Mouse (Mus musculus) midbrain, postnatal 0 days (tissue): ENCODE measurements around the gene Ptbp2. TPM values are rescaled to one million over a fixed set of nuclear protein-coding genes. Genes with fewer than 3 reads are reported as not detected.

Experiments used
- ATAC-seq: fragments of 200-750 bp; cut with Nextera tagmentation; 2 replicates; pipeline ENCODE4 v1.8.0; 2017; ENCODE audit warnings: moderate number of reproducible peaks, mild to moderate bottlenecking, moderate TSS enrichment, moderate library complexity; ENCODE audit not compliant: low FRiP score
- DNase-seq: peaks from one replicate; pipeline ENCODE4 v3.0.0-alpha.2; 2015; ENCODE audit warnings: low spot score
- H3K27ac ChIP-seq: fragments of 300-500 bp; sonication (generic); 2 replicates; pipeline ENCODE4 v1.5.1; 2014; ENCODE audit warnings: low read depth, mild to moderate bottlenecking, low read length, mixed read lengths
- H3K27me3 ChIP-seq: fragments of 300-500 bp; sonication (generic); 2 replicates; pipeline ENCODE4 v1.6.1; 2014; ENCODE audit warnings: low read length, control low read depth, mixed read lengths; ENCODE audit not compliant: insufficient read depth
- H3K36me3 ChIP-seq: fragments of 300-500 bp; sonication (generic); 2 replicates; pipeline ENCODE4 v1.6.1; 2014; ENCODE audit warnings: low read length, control low read depth, mixed read lengths; ENCODE audit not compliant: insufficient read depth
- H3K4me1 ChIP-seq: fragments of 300-500 bp; sonication (generic); 2 replicates; pipeline ENCODE4 v1.6.1; 2014; ENCODE audit warnings: mild to moderate bottlenecking, control low read depth, antibody characterized with exemption, low read length, mixed read lengths; ENCODE audit not compliant: insufficient read depth
- H3K4me2 ChIP-seq: fragments of 300-500 bp; sonication (generic); 2 replicates; pipeline ENCODE4 v1.6.1; 2014; ENCODE audit warnings: low read depth, mild to moderate bottlenecking, low read length, mixed read lengths; ENCODE audit not compliant: poor library complexity, severe bottlenecking
- H3K4me3 ChIP-seq: fragments of 300-500 bp; sonication (generic); 2 replicates; pipeline ENCODE4 v1.5.1; 2014; ENCODE audit warnings: low read depth, mild to moderate bottlenecking, low read length, moderate library complexity
- H3K9ac ChIP-seq: fragments of 300-500 bp; sonication (generic); replicated peaks from 2 replicates; pipeline ENCODE4 v1.6.1; 2014; ENCODE audit warnings: mild to moderate bottlenecking, low read length, moderate library complexity, mixed read lengths; ENCODE audit not compliant: poor library complexity, severe bottlenecking
- H3K9me3 ChIP-seq: fragments of 300-500 bp; sonication (generic); 2 replicates; pipeline ENCODE4 v1.6.1; 2016; ENCODE audit warnings: low read length, control low read depth
- CTCF ChIP-seq: IDR thresholded peaks from 2 replicates; pipeline ENCODE4 v1.5.1; 2016; ENCODE audit warnings: antibody characterized with exemption, mild to moderate bottlenecking
- WGBS: fragments of 180-500 bp; shearing (Covaris S2); extraction: QIAGEN DNeasy Blood & Tissue Kit; methylation state at CpG from one replicate; pipeline ENCODE4 v1.1.7; 2014; 5-methylcytosine and 5-hydroxymethylcytosine counted together
- polyA plus RNA-seq: library from polyadenylated mRNA; unstranded; fragments of >200 nt; fragmentation: Nextera tagmentation; extraction: Ambion mirVana; gene quantifications from 2 replicates; pipeline ENCODE4 v1.2.1, GENCODE M21; 2015
- total RNA-seq: library from RNA; depleted of rRNA; stranded (reverse); fragments of >200 nt; gene quantifications from 2 replicates; pipeline ENCODE4 v1.2.3, GENCODE M21; 2014

The Ptbp2 gene
- total and polyA plus RNA-seq, 2 experiments from 2014 or later = 180 to 236 TPM

DNA sequence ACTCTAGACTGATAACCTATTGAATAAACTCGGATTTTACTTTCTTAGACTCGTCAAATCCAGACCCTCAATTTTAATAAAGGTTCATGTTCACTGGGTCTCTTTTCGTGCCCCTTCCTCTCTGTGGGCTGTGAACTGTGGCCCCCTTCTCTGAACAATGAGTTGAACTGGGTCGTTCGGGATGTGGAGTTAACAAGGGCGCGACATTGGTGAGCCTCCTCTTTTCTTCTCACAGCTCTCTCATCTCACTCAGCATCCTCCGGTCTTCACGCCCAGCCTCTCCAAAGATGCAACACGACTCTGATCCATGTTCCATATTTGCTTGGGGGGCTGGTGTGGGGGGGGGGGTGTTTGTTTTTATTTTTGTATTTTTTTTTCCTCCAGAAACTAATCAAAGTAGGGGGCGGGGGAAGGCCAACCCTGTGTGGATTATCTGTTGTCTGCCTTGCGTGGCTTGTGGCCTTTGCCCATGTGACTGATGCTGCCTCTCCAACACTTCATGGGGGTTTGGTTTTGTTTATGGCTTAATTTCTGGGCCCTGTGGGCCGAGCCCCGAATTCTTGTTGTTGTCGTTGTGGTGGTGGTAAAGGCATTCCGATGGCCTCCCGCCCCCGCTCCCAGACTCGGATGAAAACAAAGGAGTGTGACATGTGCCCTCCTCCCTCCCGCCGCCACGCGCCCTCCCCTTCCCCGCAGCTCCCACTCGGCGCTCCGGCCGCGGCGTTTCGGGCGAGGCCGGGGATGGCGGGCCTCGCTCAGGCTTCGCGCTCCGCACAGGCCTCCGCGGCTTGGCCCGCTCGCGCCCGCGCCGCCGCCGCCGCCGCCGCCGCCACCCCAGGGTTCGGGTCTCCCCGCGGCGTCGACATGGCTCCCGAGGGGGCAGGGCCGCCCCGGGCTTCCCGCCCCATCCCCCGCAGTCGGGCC is 2.0 kb downstream of the Ptbp2 start:
- DNase-seq = peak; percentile 58
- H3K4me2 ChIP-seq = peak overlapping the region; percentile 63
- no peaks in the 10 kb centered on the region for H3K36me3 ChIP-seq
- H3K27me3 ChIP-seq = no peaks in the 10 kb centered on the region
- TF ChIP-seq CTCF = no peak
- H3K9me3 ChIP-seq = no peaks in the 10 kb centered on the region
- WGBS = under 1% methylated on average over 52 of the region's 63 CpGs
- peak overlapping the region; percentile 94 for H3K4me3 ChIP-seq
- H3K27ac ChIP-seq = peak overlapping the region; percentile 99
- peaks cover 17% of the 10 kb centered on the region for H3K4me1 ChIP-seq
- peak overlapping the region; percentile 99 for H3K9ac ChIP-seq
- peak; percentile 82 for ATAC-seq

DNA sequence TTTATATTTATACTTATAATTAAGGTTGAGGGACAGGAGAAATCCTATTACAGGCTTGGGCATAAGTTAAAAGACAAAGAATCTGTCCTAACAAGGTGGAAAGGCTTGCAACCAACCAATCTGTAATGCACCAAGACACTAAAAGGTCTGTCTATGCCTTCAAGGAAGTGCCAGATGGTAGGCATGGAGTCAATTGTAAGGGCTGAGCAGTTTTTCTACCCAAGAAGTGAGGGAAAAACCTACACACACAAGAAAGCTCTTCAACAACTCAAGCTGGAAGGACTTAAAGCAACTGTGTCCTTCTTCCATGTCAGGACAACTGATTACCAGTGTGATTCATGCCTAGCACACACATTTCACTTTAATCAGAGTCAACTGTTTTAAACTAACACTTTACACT is 3.4 kb downstream of the Ptbp2 start:
- TF ChIP-seq CTCF = no peak
- ATAC-seq = no peak
- Histone ChIP-seq H3K27me3 (no peaks in the 10 kb centered on the region), H3K9me3 (no peaks in the 10 kb centered on the region), H3K9ac (peak overlapping the region; percentile 36; the same call in 1 of the 2 replicates), H3K4me1 (peaks cover 17% of the 10 kb centered on the region), H3K4me3 (peak overlapping the region; percentile 94), H3K4me2 (peak overlapping the region; percentile 63), H3K27ac (no peak overlapping the region), H3K36me3 (no peaks in the 10 kb centered on the region)
- peak; percentile 7 for DNase-seq

- no peak for TF ChIP-seq CTCF
- Histone ChIP-seq H3K9ac (no peak overlapping the region), H3K4me2 (peak overlapping the region; percentile 20), H3K36me3 (no peaks in the 10 kb centered on the region), H3K4me3 (no peak overlapping the region), H3K9me3 (no peaks in the 10 kb centered on the region), H3K27me3 (no peaks in the 10 kb centered on the region), H3K27ac (no peak overlapping the region), H3K4me1 (peaks cover 17% of the 10 kb centered on the region)
- ATAC-seq = no peak
- WGBS = 81% methylated on average over 1 of the region's 1 CpGs
- no peak for DNase-seq
Observed at GRCm38 (mm10) chr3:119779261-119779660, 5.0 kb downstream of the Ptbp2 start.

DNA sequence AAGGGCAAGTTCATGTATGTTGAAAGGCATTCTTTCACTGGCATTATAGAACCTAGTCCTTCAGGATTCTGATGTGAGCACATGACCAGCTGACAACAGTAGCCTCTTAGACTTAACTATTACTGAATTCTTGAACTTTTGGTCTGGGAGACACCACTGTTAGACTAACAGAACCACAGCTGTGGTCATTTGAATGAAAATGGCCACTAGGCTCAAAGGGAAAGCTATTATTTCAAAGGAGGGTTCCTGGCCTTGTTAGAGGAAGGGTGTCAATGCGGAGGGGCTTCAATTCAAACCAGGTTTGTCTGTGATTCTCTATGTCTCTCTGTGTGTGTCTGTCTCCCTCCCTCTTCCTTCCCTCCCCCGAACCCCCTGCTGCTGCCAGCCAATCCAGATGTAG is 5.8 kb downstream of the Ptbp2 start:
- no peak for TF ChIP-seq CTCF
- no peaks in the 10 kb centered on the region for H3K27me3 ChIP-seq
- H3K36me3 ChIP-seq = no peaks in the 10 kb centered on the region
- no peak overlapping the region for H3K4me3 ChIP-seq
- H3K4me2 ChIP-seq = no peak overlapping the region
- peaks cover 17% of the 10 kb centered on the region for H3K4me1 ChIP-seq
- H3K27ac ChIP-seq = no peak overlapping the region
- H3K9ac ChIP-seq = no peak overlapping the region
- WGBS = 54% methylated on average over 2 of the region's 2 CpGs
- ATAC-seq (no peak), DNase-seq (no peak)
- H3K9me3 ChIP-seq = no peaks in the 10 kb centered on the region

DNA sequence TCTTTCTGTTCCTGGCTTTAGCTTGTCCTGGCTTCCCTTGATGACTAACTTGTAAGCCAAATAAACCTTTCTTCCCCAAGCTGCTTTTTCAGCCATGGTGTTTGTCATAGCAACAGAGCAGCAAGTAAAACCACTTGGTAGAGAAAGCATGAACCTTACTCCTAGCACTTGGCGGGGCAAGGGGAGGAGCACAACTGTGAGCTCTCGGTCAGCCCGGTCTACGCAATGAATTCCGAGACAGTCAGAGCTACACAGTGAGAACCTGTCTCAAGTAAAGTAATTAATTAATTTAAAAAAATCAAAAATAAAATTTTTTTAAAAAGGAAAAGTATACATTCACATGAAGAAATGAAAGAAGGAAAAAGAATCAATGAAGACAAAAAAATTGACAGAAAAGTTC is 8.1 kb downstream of the Ptbp2 start:
- H3K9me3 ChIP-seq = no peaks in the 10 kb centered on the region
- 85% methylated on average over 5 of the region's 5 CpGs for WGBS

GRCm38 (mm10) chr3:119772789-119773188 is 11.5 kb downstream of the Ptbp2 start:
- no peaks in the 10 kb centered on the region for H3K36me3 ChIP-seq
- H3K27me3 ChIP-seq = no peaks in the 10 kb centered on the region
- H3K4me1 ChIP-seq = no peaks in the 10 kb centered on the region
- DNase-seq = no peak
- H3K4me3 ChIP-seq = no peak overlapping the region
- no peak overlapping the region for H3K9ac ChIP-seq
- no peaks in the 10 kb centered on the region for H3K9me3 ChIP-seq
- H3K4me2 ChIP-seq = no peak overlapping the region
- ATAC-seq = no peak
- WGBS = 92% methylated on average over 2 of the region's 2 CpGs
- no peak for TF ChIP-seq CTCF
- no peak overlapping the region for H3K27ac ChIP-seq

More for the DNA sequence above, 8.1 kb downstream of the Ptbp2 start:
- no peak overlapping the region for H3K4me2 ChIP-seq
- H3K4me1 ChIP-seq = peaks cover 17% of the 10 kb centered on the region
- no peak overlapping the region for H3K9ac ChIP-seq
- H3K4me3 ChIP-seq = no peak overlapping the region
- no peak for TF ChIP-seq CTCF
- DNase-seq (no peak), ATAC-seq (no peak)
- H3K27ac ChIP-seq = no peak overlapping the region
- H3K36me3 ChIP-seq = no peaks in the 10 kb centered on the region
- H3K27me3 ChIP-seq = no peaks in the 10 kb centered on the region
